Mouse (Mus musculus) mouse trophoblast stem cell (cell line): Measurements from ENCODE around the gene Stat6.
"Not testable (repeated sequence)": the region's sequence is repeated elsewhere in the genome, so short reads cannot be mapped to it uniquely, and the experiment has no call there.

Source experiments
- in situ Hi-C, 2 experiments: fragments of 300-500 bp; cut with MseI, MboI; formaldehyde crosslinking; loops; 2 replicates in 1 of 2; 3 replicates in 1 of 2; pipeline ENCODE4 v1.15.1; 2025

Stat6 gene

DNA sequence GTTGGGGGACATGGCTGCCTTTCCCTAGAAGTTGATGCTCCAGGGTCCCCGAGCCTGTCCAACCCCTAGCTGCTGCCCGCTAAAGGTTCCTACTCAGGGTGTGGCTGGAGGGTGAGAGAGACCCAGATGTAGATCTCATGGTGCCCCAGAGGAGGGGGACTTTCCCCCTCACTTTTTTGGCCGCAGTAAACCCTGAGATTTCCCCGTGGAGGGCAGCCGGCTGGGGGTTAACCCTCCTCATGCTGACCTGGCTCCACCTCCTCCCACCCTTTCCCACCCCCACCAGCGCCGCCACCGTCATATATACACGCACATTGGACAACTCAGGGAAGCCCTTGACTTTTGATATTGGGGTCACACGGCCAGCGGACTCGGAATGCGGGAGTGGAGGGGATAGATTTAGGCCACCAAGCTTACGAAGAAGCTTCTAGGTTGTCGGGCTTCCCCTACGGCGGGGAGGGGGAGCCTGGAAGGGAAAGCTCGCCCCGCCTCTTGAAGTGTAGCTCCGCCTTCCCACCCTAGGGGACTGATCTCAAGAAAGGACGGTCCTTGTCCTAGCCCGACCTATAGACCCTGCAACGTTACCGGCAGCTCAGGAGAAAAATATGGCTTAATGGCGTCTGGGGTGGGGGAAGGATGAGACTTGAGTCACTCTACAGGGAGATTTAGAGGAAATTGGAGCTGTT is 910 bp downstream of the Stat6 start:
- in situ Hi-C loops = loop anchor here in 1 of 2 experiments (5.0 kb wide), 1 partner anchor 89 kb away; no protein-coding TSS in a partner anchor

DNA sequence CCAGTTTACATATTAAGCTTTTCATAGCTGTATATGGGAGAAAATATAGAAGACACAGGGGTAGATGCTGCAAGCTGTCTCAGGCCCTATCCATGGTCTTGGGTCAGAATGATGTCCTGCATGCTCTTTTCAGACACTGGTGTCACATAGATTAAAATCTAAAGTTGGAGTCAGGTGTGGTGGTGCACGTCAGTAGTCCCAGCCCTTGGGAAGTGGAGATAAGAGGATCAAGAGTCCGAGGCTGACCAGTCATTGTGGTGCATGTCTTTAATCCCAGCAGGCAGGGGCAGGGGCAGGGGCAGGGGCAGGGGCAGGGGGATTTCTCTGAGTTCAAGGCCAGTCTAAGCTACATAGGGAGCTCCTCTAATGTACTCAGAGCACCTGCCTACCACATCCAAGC is 3.0 kb downstream of the Stat6 start:
- in situ Hi-C loops = no loop called here

DNA sequence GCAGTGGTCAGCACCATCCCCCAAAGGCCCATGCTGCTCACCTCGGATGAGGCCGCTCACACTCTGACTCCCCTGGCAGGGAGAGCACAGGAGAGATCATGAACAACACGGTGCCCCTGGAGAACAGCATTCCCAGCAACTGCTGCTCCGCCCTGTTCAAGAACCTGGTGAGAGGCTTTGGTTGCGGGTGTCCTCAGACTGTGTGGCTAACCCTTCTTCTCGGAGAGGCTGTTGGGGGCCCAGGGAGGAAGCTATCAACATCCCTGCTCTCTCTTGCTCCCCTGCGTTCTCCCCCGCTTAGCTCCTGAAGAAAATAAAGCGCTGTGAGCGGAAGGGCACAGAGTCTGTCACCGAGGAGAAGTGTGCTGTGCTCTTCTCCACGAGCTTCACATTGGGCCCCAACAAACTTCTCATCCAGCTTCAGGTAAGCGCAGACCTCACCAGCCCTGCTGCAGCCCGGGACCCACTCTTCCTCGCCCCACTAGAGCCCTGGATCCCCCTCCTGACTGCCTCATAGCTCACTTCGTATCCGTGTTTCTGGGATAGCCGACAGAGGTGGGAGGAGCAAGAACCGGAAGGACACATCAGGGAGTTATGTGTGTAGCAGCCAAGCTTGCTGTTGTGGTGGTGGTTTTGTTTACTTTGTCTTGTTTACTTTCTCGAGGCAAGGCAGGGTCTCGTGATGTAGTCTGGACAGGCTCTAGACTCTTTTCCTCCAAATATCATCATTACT is 10.3 kb downstream of the Stat6 start:
- in situ Hi-C loops = no loop called here

DNA sequence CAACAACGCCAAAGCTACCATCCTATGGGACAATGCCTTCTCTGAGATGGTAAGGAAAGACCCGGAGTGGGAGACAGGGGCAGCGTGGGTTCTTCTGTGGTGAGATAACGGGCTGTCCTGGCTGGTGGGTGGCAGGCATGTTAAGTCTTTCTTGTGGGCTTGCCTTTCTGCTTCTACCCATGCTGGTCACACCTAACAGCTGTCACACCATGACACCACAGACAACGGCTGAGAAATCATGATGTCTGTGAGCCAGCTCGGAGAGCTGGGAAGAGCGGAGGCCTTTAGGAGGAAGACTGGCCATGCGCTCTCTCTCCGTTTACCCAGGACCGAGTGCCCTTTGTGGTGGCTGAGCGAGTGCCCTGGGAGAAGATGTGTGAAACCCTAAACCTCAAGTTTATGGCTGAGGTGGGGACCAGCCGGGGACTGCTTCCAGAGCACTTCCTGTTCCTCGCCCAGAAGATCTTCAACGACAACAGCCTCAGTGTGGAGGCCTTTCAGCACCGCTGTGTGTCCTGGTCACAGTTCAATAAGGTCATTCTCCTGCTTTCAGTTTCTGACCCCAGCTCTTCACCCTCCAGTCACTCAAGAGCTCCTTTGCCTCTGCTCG is 12.3 kb downstream of the Stat6 start:
- in situ Hi-C loops = no loop called here

DNA sequence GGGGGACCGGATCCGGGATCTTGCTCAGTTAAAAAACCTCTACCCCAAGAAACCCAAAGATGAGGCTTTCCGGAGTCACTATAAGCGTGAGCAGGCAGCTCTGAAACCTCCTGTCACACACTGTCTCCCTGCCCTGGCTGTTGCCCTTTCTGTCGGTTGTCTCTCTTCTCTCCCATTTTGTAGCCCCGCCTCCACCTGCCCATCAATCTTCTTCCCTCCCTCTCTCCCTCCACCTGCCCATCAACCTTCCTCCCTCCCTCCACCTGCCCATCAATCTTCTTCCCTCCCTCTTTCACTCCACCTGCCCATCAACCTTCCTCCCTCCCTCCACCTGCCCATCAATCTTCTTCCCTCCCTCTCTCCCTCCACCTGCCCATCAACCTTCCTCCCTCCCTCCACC is 14.8 kb downstream of the Stat6 start:
- in situ Hi-C loops = not testable (repeated sequence)

DNA sequence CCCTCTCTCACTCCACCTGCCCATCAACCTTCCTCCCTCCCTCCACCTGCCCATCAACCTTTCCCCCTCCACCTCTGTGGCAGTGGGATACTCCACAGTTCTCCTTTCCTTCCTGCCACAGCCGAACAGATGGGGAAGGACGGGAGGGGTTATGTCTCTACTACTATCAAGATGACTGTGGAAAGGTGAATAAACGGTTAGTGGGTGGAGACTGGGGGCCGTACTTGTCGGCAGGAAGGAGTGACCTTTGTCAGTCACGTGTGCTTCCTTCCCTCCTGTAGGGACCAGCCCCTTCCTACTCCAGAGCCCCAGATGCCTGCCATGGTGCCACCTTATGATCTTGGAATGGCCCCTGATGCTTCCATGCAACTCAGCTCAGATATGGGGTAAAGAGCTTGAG is 15.3 kb downstream of the Stat6 start:
- in situ Hi-C loops = no loop called here

DNA sequence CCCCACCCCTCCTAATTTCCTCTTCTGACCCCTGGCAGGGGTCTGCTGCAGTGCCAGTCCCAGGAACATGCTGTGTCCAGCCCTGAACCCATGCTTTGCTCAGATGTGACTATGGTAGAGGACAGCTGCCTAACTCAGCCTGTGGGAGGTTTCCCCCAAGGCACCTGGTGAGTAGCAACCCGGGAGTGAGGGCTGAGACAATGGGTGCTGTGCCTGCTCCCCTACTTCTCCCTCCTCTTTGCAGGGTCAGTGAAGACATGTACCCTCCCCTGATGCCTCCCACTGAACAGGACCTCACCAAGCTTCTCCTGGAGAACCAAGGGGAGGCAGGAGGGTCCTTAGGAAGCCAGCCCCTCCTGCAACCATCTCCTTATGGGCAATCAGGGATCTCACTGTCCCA is 16.8 kb downstream of the Stat6 start:
- in situ Hi-C loops = no loop called here

DNA sequence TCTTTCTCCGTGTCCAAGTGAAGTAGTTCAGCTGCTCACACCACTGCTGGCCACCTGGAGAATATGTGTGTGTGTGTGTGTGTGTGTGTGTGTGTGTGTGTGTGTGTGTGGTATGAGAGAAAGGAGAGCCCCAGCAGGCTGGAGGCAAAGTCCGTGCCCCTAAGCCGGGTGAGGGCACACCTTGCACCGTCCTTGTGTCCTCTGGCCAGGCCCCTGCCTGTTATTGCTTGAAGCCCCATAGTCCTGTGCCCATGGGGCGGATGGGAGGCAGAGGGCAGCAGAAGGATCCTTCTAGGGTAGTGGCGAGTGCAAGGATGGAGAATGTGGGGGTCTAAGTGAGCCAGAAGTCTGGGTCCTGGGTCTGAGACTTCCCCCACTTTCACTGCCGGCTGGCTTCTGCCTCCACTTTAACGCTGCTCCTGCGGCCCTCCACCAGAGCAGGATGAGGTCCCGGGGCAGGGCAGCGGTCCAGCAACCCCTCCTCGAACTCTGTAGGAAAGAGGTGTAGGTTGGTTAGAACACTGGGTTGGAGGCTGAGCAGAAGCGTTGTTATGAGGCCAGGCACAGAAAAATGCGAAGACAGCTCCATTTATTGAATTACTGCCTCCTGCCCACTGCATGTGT is 18.6 kb downstream of the Stat6 start:
- in situ Hi-C loops = no loop called here

DNA sequence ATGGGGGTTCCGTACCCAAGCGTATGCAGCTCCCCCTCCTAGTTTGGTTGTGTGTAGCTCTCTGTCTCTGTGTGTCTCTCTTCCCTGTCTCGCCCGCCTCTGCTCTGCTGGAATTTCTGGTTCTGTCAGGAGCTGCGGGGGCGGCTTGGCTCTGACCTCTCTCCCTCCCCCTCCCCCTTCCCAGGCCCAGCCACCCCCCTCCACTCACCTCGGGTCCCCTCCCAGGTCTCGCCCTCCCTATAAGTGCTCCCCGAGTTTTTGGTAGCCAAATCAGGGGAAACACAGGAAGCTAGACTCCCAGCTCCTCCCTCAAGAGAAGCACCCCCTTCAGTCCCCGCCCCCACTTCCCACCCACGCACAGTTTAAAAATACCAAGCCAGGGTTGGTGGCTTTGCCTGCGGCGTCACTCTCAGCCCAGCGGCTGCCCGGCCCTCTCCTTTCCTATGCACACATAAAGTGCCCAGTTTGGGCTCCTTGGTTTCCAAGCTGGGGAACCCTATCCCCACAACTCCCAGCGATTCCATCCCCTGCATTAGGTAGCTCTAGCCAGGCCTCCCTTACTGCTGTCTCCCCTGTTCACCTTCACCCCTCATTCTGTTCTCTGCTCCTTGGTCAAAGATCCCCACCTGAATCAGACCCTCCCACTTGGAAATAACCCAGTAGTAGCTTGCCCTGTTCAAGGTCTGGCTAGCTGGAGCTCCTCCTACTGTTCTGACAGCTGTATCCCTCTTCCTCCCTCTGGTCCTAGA is 19.3 kb downstream of the Stat6 start:
- in situ Hi-C loops = no loop called here

DNA sequence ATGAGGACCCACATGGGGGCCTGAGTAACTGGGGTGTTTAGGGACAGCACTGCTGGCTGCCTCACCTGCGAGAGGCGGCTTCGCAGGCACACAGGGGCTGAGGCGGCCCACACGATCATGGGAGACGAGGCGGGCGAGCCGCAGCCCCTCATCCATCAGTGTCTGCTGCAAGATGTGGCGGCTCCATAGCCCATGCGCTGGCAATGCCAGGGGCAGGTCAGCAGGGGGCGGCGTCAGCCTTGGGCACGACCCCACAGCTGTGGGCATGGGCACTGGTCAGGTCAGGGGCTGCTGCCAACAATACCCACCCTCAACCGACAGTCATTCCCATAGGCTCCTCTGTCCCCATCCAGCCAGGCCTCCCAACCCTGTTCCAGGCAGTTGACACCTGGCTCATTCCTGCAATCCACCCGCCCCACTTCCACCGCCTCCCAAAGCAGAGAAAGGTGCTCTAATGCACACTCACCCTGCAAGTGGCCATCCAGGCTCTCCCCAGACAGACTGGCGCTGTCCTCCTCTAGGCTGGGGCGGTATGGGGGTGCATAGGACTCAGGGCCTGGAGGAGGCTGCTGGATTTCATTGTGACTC is 20.0 kb downstream of the Stat6 start:
- in situ Hi-C loops = no loop called here

DNA sequence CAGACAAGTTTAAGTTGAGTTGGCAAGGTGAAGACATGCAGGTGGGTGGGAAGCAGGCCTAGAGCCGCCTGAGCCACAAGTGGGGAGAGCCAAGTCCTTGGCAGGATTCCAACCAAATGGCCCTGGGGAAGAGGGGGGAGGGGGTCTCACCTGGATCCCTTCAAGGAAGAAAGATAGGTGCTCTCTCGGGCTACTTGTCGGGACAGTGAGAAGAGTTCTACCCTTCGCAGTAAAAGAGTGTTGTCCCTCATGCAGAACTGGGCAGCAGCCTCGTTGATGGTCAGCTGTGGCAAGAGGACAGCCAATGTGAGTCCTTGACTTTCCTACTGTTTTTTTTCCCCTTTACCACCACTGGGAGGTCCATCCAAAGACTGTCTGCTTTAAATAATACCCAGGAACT is 20.8 kb downstream of the Stat6 start:
- in situ Hi-C loops = no loop called here

DNA sequence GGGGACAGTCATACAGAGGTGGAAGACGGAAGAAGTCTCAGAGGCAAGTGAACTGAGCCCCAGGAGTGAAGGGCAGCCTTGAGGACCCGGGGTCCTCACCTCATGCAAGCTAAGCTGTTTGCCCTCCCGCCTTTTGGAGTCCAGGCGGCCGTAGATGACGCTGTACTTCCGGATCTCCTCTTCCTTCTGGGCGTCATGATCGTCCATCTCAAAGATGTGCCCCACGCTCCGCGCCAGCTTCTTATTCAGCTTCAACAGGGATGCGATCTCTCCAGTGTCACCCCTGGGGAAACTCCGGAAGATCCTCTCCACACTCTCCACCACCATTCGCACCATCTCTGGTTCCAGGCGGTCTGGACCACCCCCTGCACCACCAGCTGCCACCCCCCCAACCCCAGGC is 21.4 kb downstream of the Stat6 start:
- in situ Hi-C loops = no loop called here

DNA sequence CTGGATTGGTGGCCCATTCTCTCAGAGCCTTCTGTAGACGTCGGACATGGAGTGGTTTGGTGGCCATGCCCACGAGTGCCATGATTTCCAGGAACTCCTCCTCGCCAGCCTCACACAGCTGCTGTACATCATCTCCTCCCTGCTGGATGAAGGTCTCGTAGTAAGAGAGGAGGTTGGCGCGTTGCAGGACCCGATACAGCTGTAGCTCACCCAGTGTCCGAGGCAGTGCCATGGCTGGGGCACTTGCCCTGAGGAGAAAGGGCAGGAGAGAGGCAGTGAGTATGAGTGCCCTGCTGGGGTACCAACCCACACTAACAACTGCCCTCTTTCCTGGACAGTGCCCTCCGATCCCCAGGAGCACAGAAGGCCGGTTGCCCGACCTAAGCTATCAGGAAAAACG is 22.1 kb downstream of the Stat6 start:
- in situ Hi-C loops = no loop called here

DNA sequence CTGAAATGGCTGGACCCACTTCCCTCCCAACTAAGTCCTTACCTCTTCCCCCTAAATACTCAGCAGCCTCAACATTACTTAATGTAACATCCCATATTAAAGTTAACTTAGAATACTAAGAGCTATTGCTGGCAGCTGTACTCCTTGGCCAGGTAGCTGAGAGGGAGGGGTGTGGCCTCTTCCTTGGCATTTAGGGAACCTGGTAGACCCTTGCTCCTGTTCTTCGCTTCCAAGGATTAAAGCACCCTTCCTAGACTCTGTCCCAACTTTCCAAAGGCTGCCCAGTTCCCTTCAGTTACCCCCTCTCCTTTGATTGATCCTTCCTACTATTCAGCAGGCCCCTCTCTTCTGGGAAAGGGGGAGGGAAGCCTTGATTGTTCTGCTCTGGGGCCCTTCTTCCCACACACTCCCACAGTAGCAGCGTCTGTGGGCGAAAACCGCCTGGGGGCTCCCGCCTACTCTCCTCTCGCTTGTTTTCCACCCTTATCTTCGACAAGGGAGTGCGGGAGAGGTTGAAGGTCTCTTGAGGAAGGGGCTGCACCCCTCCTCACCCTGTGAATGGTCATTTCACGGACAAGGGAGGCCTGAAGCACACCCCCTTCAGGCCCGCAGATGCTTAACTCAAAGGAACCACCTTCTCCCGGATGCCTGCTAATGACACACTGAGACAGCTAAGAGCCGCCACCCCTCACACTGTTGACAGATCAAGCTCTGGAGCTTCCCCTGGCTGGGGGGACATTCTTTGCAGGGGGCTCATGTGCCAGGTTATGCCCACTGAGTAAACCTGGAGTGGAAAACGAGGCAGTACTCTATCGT is 22.8 kb downstream of the Stat6 start:
- in situ Hi-C loops = no loop called here

DNA sequence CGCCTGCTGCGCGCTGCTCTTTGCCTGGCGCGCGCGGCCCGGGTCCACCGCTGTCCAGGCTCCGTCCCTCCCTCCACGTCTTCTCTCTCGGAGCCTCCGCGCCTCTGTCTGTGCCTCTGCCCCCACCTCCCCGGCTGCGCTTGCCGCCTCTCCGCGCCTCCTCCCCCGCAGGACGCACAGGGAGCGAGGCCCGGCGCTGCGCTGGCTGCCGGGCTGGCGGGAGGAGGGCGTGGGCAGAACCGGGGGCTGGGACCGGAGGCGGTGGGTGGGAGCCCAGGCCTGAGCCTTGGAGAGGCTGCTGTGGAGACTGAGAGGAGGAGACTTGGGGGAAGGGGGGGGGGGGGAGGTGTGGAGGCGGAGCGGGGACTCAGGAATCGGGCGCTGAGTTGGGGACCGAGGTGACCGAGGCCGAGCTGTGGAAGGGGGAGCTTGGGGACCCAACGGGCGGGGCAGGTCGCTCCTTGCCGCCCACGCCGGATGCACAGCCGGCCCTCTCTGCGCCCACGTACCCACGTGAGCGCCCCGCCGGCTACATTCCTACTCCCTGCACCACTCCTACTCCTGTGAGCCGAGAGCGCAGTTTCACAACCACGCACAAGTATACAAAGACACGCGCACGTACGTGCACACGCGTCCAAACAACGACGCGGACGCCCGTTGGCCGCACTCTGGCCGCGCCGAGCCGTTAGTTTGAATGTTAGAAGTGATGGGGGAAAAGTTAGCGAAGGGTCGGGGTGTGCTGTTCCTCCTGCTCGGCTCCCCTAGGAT is 23.9 kb downstream of the Stat6 start, which contains the start of gene Nemp1:
Nemp1 (plus strand) TSS at position 401 of the 768 bp plus-strand sequence.
- in situ Hi-C loops = no loop called here

DNA sequence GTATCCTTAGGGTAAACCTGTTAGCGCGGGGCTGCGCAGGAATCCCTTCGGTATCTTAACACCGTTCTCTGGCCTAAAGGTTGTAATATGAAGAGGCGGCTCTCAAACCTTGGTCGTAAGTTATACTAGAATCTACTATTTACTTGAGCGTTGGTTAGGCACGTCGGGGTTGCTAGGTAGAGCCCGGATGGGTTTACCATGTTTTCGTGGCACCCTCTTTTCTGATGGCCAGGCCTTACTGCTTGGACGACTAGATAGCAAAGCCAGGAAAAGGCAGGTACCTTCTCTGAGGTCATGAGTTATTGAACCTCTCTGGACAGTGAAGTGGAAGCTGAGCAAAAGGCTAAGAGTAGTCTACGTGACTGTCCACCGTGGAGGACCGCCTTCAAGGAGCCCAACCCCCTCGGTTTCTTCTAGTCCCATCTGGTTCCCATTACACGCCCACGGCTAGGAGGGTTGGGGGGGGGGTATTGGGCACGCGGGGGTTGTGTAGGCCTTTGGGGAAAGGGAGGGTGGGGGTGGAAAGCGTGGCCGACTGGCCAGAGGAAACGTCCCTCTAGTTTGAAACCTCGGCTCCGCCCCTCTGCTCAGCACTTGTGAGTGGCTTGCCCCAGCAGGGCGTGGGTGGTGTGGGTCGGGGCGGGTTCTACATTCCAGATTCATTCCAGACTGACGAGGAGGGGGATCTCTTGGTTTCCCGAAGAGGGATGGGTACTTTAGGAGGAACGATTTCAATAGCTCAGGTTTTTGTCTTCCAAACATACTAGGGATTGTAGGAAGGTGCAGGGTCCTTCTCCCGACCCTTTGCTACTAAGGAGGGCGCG is 24.7 kb downstream of the Stat6 start:
- in situ Hi-C loops = no loop called here

DNA sequence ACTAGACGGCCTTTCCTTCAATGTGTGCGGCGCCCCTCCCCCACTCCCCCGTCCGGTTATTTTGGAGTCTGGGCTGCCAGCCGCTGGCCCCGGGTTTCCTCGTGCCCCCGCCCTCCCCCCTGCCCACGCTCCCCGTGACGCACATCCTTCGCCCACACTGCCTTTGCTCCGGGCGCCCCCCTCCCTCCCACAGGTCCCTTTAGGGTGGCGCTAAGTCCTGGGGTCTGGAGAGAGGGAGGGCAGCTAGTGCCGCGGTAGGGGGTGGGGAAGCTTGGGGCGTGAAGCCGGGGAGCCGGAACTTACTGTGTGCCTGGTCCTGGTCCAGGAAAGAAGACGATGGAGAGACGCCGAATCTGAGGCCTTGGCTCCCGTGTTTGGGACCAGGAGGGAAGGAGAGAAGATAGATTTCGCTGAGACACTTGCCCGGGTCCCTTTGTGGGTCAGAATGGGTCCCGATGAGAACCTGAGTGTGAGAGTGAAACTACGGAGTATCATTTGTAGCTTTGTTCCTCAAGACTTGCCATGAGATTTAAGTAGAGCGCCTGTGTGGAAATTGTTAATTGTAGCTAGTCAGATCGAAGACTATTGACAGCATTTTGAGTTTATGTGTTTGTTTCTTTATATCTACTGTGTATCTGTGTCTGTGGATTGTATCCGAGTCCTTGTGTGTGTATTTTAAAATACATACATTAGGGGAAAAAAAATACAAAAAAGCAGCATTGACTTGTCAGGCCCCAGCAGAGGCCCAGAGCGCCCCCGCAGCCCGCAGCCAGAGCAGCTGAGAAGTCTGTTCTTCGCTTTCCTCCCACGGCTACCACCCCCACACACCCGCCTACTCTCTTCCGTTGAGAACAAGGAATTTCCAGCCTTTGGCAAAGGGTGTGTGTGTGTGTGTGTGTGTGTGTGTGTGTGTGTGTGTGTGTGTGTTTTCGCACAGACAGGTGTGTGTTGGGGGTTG is 25.6 kb downstream of the Stat6 start, which contains the start of gene Nab2:
Nab2 (minus strand) TSS at position 476 of the 958 bp plus-strand sequence.
- in situ Hi-C loops = no loop called here

DNA sequence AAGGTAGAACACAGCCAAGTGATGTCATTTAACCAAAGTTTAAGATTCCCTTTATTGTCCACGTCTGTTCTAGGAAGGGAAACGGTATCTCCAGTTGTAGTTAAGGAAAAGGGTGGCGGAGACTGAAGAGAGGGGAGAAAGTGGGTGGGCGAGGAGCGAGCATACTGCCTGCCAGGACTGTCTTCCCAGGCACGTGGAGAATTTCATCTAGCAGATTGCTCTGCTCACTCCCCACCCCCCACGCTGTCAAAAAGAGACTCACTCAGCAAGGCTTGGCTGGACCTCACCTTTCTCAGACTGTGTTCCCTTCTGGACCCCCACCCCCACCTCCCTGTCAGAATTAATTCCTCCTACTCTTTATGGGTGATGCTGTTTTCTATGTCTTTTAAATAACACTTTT is 26.4 kb downstream of the Stat6 start:
- in situ Hi-C loops = no loop called here
